ENCODE assay signal across 12 mouse cellular contexts in the genomic region with DNA sequence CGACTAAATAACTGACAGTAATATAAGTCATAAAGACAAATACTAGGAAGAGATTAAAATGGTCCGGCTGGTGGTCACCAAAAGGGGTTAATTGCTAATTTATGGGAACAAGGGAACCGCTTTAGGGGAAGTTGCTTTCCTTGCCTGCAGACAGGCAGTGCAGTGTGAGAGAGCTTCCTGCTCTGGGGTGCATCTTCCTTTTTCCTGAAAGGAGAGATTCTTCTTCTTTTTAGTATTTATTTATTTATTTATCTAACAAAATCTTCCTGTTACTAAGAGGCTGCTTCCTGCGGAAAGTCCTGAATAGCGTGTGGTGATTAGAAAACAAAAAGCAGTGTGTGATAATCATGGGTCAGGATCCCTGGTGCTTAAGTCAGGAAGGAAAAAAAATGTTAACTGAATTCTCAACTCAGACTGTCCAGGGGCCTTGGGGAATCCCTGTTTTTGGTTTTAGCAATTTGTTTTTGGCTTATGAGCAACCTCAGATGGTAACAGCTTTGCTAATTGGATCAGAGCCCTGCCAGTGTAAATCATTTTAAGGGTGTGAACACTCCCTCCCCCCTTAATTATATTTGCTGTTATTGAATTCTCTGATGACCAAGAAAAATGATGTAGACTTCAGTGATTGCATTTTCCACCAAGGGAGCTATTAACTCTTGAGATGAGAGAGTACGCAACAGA.
DNase-seq lines count a peak whose midpoint lies in the region; ATAC-seq and TF ChIP-seq lines count a peak whose summit lies in the region.
"Had no signal": no experiment of that assay in that cellular context is flagged by ENCODE, and none has a peak within 500 bp of the region (broad histone marks: within the 10 kb centered on the region; RNA-seq: fewer than 3 reads in every experiment).

No protein-coding gene starts in this region.

- H3K4me3 ChIP-seq in forebrain, embryonic 14.5 days (ENCODE audit: low read depth, low read length) = no peak overlapping the region
- no peak overlapping the region for H3K4me3 ChIP-seq in forebrain, embryonic 11.5 days (ENCODE audit: low read depth, low read length)
- no peak overlapping the region for H3K4me3 ChIP-seq in liver, adult 2 months (ENCODE audit: insufficient read depth, low read depth, low read length)
- H3K4me3 ChIP-seq in liver, embryonic 11.5 days (ENCODE audit: low read depth, low read length) = no peak overlapping the region
- no peak overlapping the region for H3K4me3 ChIP-seq in kidney, adult 2 months (ENCODE audit: insufficient read depth, low read depth, low read length)
- H3K4me3 ChIP-seq in neural tube, embryonic 14.5 days (ENCODE audit: low read depth, low read length) = no peak overlapping the region
- H3K4me3 ChIP-seq: limb, embryonic 13.5 days had no signal

- TF ChIP-seq CTCF in liver, adult 2 months (IDR thresholded peaks at IDR 0.05; ENCODE audit: low read depth, low read length) = no peak
- TF ChIP-seq CTCF in kidney, adult 2 months (conservative IDR thresholded peaks at IDR 0.05; ENCODE audit: insufficient read depth, insufficient read length, low read depth, low read length) = no peak

- H3K79me2 ChIP-seq in liver, adult 2 months (ENCODE audit: control insufficient read depth, insufficient read depth, low read length) = no peaks in the 10 kb centered on the region

- H3K4me2 ChIP-seq in forebrain, embryonic 14.5 days (ENCODE audit: low read length) = no peak overlapping the region
- H3K4me2 ChIP-seq in forebrain, embryonic 11.5 days (ENCODE audit: low read depth, low read length, severe bottlenecking) = no peak overlapping the region
- H3K4me2 ChIP-seq in liver, embryonic 11.5 days = no peak overlapping the region
- H3K4me2 ChIP-seq in neural tube, embryonic 14.5 days (ENCODE audit: low read depth, low read length) = no peak overlapping the region
- H3K4me2 ChIP-seq: limb, embryonic 13.5 days had no signal

- 0 out of 2 replicates have a peak, but pooled peaks cover 2% of the 10 kb centered on the region for H3K9me3 ChIP-seq in forebrain, embryonic 14.5 days (replicated peaks; ENCODE audit: control insufficient read depth, low read length)
- no peaks in the 10 kb centered on the region for H3K9me3 ChIP-seq in forebrain, embryonic 11.5 days (ENCODE audit: control insufficient read depth, low read length)
- peaks cover 2% of the 10 kb centered on the region; the same call in 1 of the 2 replicates for H3K9me3 ChIP-seq in liver, embryonic 11.5 days (ENCODE audit: control insufficient read depth, low read length)
- H3K9me3 ChIP-seq in neural tube, embryonic 14.5 days (ENCODE audit: control insufficient read depth, low read length) = peaks cover 4% of the 10 kb centered on the region; the same call in 1 of the 2 replicates

- H3K27ac ChIP-seq in forebrain, embryonic 14.5 days (ENCODE audit: low read depth, low read length) = no peak overlapping the region
- H3K27ac ChIP-seq in forebrain, embryonic 11.5 days (ENCODE audit: low read depth, low read length) = no peak overlapping the region
- H3K27ac ChIP-seq in liver, adult 2 months (replicated peaks; ENCODE audit: insufficient read depth, low read depth, low read length) = peak overlapping the region; percentile 63
- no peak overlapping the region for H3K27ac ChIP-seq in liver, embryonic 11.5 days (ENCODE audit: low read depth, low read length)
- no peak overlapping the region for H3K27ac ChIP-seq in kidney, adult 2 months (ENCODE audit: insufficient read depth, low read depth, low read length)
- H3K27ac ChIP-seq in neural tube, embryonic 14.5 days (ENCODE audit: low read depth, low read length) = peak overlapping the region; percentile 22; the same call in 1 of the 2 replicates
- H3K27ac ChIP-seq: limb, embryonic 13.5 days had no signal

- ATAC-seq in forebrain, embryonic 14.5 days = no peak
- no peak for ATAC-seq in forebrain, embryonic 11.5 days (replicated peaks; ENCODE audit: low FRiP score)
- no peak for ATAC-seq in liver, embryonic 11.5 days (replicated peaks; ENCODE audit: low FRiP score)
- peak; percentile 67 for ATAC-seq in neural tube, embryonic 14.5 days (ENCODE audit: low read depth)
- ATAC-seq: intestine, embryonic 16.5 days had no signal

- TF ChIP-seq POLR2A in liver, adult 2 months (IDR thresholded peaks at IDR 0.05; ENCODE audit: extremely low read depth, insufficient read depth, low read length) = no peak
- TF ChIP-seq POLR2A in kidney, adult 2 months (IDR thresholded peaks at IDR 0.05; ENCODE audit: low read depth, low read length) = no peak

- H3K4me1 ChIP-seq in forebrain, embryonic 14.5 days (ENCODE audit: control insufficient read depth, insufficient read depth, low read length) = no peaks in the 10 kb centered on the region
- H3K4me1 ChIP-seq in forebrain, embryonic 11.5 days (replicated peaks; ENCODE audit: control insufficient read depth, insufficient read depth, low read length) = no peaks in the 10 kb centered on the region
- H3K4me1 ChIP-seq in liver, adult 2 months (ENCODE audit: control insufficient read depth, insufficient read depth, low read length) = peaks cover 7% of the 10 kb centered on the region; the same call in 1 of the 2 replicates
- peaks cover 6% of the 10 kb centered on the region; the same call in 1 of the 2 replicates for H3K4me1 ChIP-seq in liver, embryonic 11.5 days (replicated peaks; ENCODE audit: control insufficient read depth, insufficient read depth, low read length)
- H3K4me1 ChIP-seq in kidney, adult 2 months (ENCODE audit: control insufficient read depth, insufficient read depth, low read length) = no peaks in the 10 kb centered on the region
- peaks cover 6% of the 10 kb centered on the region; the same call in 1 of the 2 replicates for H3K4me1 ChIP-seq in neural tube, embryonic 14.5 days (ENCODE audit: control insufficient read depth, insufficient read depth, low read length)
- H3K4me1 ChIP-seq: limb, embryonic 13.5 days had no signal

- H3K27me3 ChIP-seq in forebrain, embryonic 14.5 days (replicated peaks; ENCODE audit: control insufficient read depth, insufficient read depth, low read length) = no peaks in the 10 kb centered on the region
- no peaks in the 10 kb centered on the region for H3K27me3 ChIP-seq in forebrain, embryonic 11.5 days (ENCODE audit: control insufficient read depth, insufficient read depth, low read length)
- H3K27me3 ChIP-seq in liver, adult 2 months (ENCODE audit: control insufficient read depth, insufficient read depth, low read length) = no peaks in the 10 kb centered on the region
- no peaks in the 10 kb centered on the region for H3K27me3 ChIP-seq in liver, embryonic 11.5 days (replicated peaks; ENCODE audit: control insufficient read depth, insufficient read depth, low read length)
- H3K27me3 ChIP-seq in kidney, adult 2 months (replicated peaks; ENCODE audit: control insufficient read depth, insufficient read depth, low read length) = no peaks in the 10 kb centered on the region
- no peaks in the 10 kb centered on the region for H3K27me3 ChIP-seq in neural tube, embryonic 14.5 days (ENCODE audit: control insufficient read depth, insufficient read depth, low read length)
- H3K27me3 ChIP-seq: limb, embryonic 13.5 days had no signal

- H3K36me3 ChIP-seq in forebrain, embryonic 14.5 days (ENCODE audit: control insufficient read depth, insufficient read depth, low read length) = no peaks in the 10 kb centered on the region
- no peaks in the 10 kb centered on the region for H3K36me3 ChIP-seq in forebrain, embryonic 11.5 days (ENCODE audit: control insufficient read depth, insufficient read depth, low read length)
- H3K36me3 ChIP-seq in liver, adult 2 months (ENCODE audit: control insufficient read depth, insufficient read depth, low read length) = no peaks in the 10 kb centered on the region
- H3K36me3 ChIP-seq in liver, embryonic 11.5 days (ENCODE audit: control insufficient read depth, insufficient read depth, low read length) = no peaks in the 10 kb centered on the region
- H3K36me3 ChIP-seq in kidney, adult 2 months (ENCODE audit: control insufficient read depth, insufficient read depth, low read length) = no peaks in the 10 kb centered on the region
- no peaks in the 10 kb centered on the region for H3K36me3 ChIP-seq in neural tube, embryonic 14.5 days (ENCODE audit: control insufficient read depth, insufficient read depth, low read length)
- H3K36me3 ChIP-seq: limb, embryonic 13.5 days had no signal

- peak; percentile 58 for DNase-seq in forebrain, embryonic 14.5 days (ENCODE audit: low spot score)
- no peak for DNase-seq in forebrain, embryonic 11.5 days (ENCODE audit: low spot score)
- peak; percentile 37 for DNase-seq in liver, adult 2 months (ENCODE audit: extremely low read depth, low read depth, low spot score)
- no peak for DNase-seq in liver, embryonic 11.5 days (ENCODE audit: low spot score)
- DNase-seq in kidney, adult 2 months = peak; percentile 57
- DNase-seq in thymus, postnatal 14 days = no peak
- DNase-seq in urinary bladder, postnatal 4 days (ENCODE audit: low spot score in 2 of 2) = no peak
- DNase-seq: cerebellum, postnatal 25 days; spleen, adult 18-20 months had no signal

- H3K9ac ChIP-seq in forebrain, embryonic 14.5 days (ENCODE audit: low read length) = no peak overlapping the region
- H3K9ac ChIP-seq in forebrain, embryonic 11.5 days (ENCODE audit: low read length) = no peak overlapping the region
- H3K9ac ChIP-seq in liver, adult 2 months (ENCODE audit: low read depth, low read length) = no peak overlapping the region
- no peak overlapping the region for H3K9ac ChIP-seq in liver, embryonic 11.5 days (ENCODE audit: low read depth, low read length)
- H3K9ac ChIP-seq in neural tube, embryonic 14.5 days (replicated peaks; ENCODE audit: low read depth, low read length) = no peak overlapping the region
- H3K9ac ChIP-seq: limb, embryonic 13.5 days had no signal

- 52% methylated on average over 6 of the region's 6 CpGs for WGBS in forebrain, embryonic 14.5 days
- 54% methylated on average over 6 of the region's 6 CpGs for WGBS in forebrain, embryonic 11.5 days
- WGBS in liver, adult 2 months = 68% methylated on average over 6 of the region's 6 CpGs
- WGBS in liver, embryonic 11.5 days = 35% methylated on average over 6 of the region's 6 CpGs
- WGBS in kidney, adult 2 months = 50% methylated on average over 6 of the region's 6 CpGs
- WGBS in neural tube, embryonic 14.5 days = 26% methylated on average over 6 of the region's 6 CpGs

Comparison
In these comparisons a context has a peak if more than half of its experiments do, and no peak if none do; other contexts are left out.
1. DNase-seq: peak in forebrain, embryonic 14.5 days (single experiment), liver, adult 2 months (single experiment) and kidney, adult 2 months (single experiment); none in forebrain, embryonic 11.5 days (single experiment), liver, embryonic 11.5 days (single experiment), thymus, postnatal 14 days (single experiment) and urinary bladder, postnatal 4 days (0 of 2).
2. H3K27ac ChIP-seq: peak in liver, adult 2 months (single experiment) and neural tube, embryonic 14.5 days (single experiment); none in forebrain, embryonic 14.5 days (single experiment), forebrain, embryonic 11.5 days (single experiment), liver, embryonic 11.5 days (single experiment) and kidney, adult 2 months (single experiment).